9 mouse cellular contexts compared by ENCODE assay signal in the genomic region with DNA sequence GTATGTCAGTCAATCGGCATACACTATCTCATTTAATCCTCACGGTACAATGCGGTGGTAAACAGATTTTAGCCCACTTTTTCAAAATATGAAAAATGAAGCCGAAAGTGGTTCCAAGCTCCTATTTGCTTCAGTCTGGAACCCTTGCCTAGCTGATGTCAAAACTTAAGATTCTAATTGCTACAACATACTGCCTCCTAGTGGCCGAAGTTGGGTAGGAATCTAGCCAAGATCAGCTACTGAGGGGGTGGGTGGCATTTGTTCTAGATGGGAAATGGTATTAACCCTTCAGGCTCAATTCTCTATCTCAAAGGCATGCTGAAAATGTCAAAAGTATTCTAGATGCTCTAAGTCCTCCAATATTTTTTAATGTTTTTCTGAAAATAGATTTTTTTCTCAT.
DNase-seq lines count a peak whose midpoint lies in the region; ATAC-seq lines count a peak whose summit lies in the region.
"Had no signal": no experiment of that assay in that cellular context is flagged by ENCODE, and none has a peak within 500 bp of the region (broad histone marks: within the 10 kb centered on the region; RNA-seq: fewer than 3 reads in every experiment).

No protein-coding gene starts in this region.

- H3K4me2 ChIP-seq in limb, embryonic 11.5 days (ENCODE audit: low read depth, severe bottlenecking) = no peak overlapping the region

- H3K9ac ChIP-seq in limb, embryonic 11.5 days (ENCODE audit: low read length) = no peak overlapping the region

- no peaks in the 10 kb centered on the region for H3K9me3 ChIP-seq in limb, embryonic 11.5 days (ENCODE audit: control insufficient read depth, low read length)
- H3K9me3 ChIP-seq in limb, embryonic 10.5 days (replicated peaks) = no peaks in the 10 kb centered on the region

- no peaks in the 10 kb centered on the region for H3K4me1 ChIP-seq in limb, embryonic 11.5 days (ENCODE audit: control insufficient read depth, insufficient read depth, low read length)
- H3K4me1 ChIP-seq in limb, embryonic 10.5 days = peaks cover 4% of the 10 kb centered on the region

- no peak overlapping the region for H3K27ac ChIP-seq in limb, embryonic 11.5 days (replicated peaks; ENCODE audit: low read depth, low read length)
- H3K27ac ChIP-seq in limb, embryonic 10.5 days = no peak overlapping the region

- no peaks in the 10 kb centered on the region for H3K27me3 ChIP-seq in limb, embryonic 11.5 days (ENCODE audit: control insufficient read depth, insufficient read depth, low read length)
- no peaks in the 10 kb centered on the region for H3K27me3 ChIP-seq in limb, embryonic 10.5 days (ENCODE audit: low read depth, poor library complexity, severe bottlenecking)

- no peak for ATAC-seq in limb, embryonic 11.5 days (ENCODE audit: insufficient number of reproducible peaks, low FRiP score, low TSS enrichment, low read depth)
- 0 out of 2 replicates have a peak, but pooled peaks have one; percentile 39 for ATAC-seq in common myeloid progenitor, adult 5-6 weeks (replicated peaks; ENCODE audit: low read depth, poor library complexity, severe bottlenecking)

- H3K36me3 ChIP-seq in limb, embryonic 11.5 days (ENCODE audit: control insufficient read depth, insufficient read depth, low read length) = no peaks in the 10 kb centered on the region
- H3K36me3 ChIP-seq in limb, embryonic 10.5 days = no peaks in the 10 kb centered on the region

- peak; percentile 49 for DNase-seq in adrenal gland, postnatal 14 days
- no peak for DNase-seq in adrenal gland, adult 18-20 months (ENCODE audit: low spot score in 2 of 2)
- DNase-seq in limb, embryonic 11.5 days (ENCODE audit: low spot score) = peak; percentile 72
- no peak for DNase-seq in limb, embryonic 10.5 days (ENCODE audit: low spot score)
- DNase-seq in left cerebral cortex, postnatal 25 days (ENCODE audit: low spot score in 2 of 2) = peak; percentile 11 to 13
- DNase-seq in spleen, postnatal 10 days (ENCODE audit: low spot score in 2 of 2) = no peak
- DNase-seq in thymus, adult 18-20 months = no peak

- intact Hi-C loops in left cerebral cortex, postnatal 25 days (cut with DNase I) = loop anchor here (5.0 to 10.0 kb wide), 2 partner anchors 753 to 946 kb away; no protein-coding TSS in a partner anchor

- 68% methylated on average over 5 of the region's 5 CpGs for WGBS in limb, embryonic 11.5 days
- WGBS in limb, embryonic 10.5 days = 64% methylated on average over 5 of the region's 5 CpGs

- no peak overlapping the region for H3K4me3 ChIP-seq in limb, embryonic 11.5 days (ENCODE audit: low read depth, low read length)
- no peak overlapping the region for H3K4me3 ChIP-seq in limb, embryonic 10.5 days
- H3K4me3 ChIP-seq: erythroblast, embryonic 14.5 days had no signal

Comparison
In these comparisons a context has a peak if more than half of its experiments do, and no peak if none do; other contexts are left out.
1. DNase-seq: peak in adrenal gland, postnatal 14 days (single experiment), limb, embryonic 11.5 days (single experiment) and left cerebral cortex, postnatal 25 days (2 of 2); none in adrenal gland, adult 18-20 months (0 of 2), limb, embryonic 10.5 days (single experiment), spleen, postnatal 10 days (0 of 2) and thymus, adult 18-20 months (0 of 2).